Mouse (Mus musculus) brain, embryonic 14.5 days (tissue): ENCODE measurements at regions not wholly inside any gene's neighbourhood (a gene's known extent, or its start where the extent isn't known, plus 50 kb on each side); places are given as distances from the start of the nearest gene placed in this dataset.

Experiments used
- CTCF ChIP-seq: fragments of 200-500 bp; IDR thresholded peaks from 2 replicates; pipeline ENCODE4 v1.5.1; 2012; ENCODE audit warnings: inconsistent platforms, mild to moderate bottlenecking, moderate library complexity, borderline replicate concordance; ENCODE audit not compliant: insufficient read depth, insufficient read length; ENCODE audit errors: extremely low read depth
- POLR2A ChIP-seq: fragments of 200-500 bp; IDR thresholded peaks from 2 replicates; pipeline ENCODE4 v1.6.1; 2012; ENCODE audit warnings: mild to moderate bottlenecking, inconsistent platforms, borderline replicate concordance; ENCODE audit not compliant: poor library complexity, insufficient read depth, insufficient read length, severe bottlenecking; ENCODE audit errors: extremely low read depth

GRCm38 (mm10) chr7:125393228-125393627, 51.2 kb upstream of the Kdm8 start:
- TF ChIP-seq CTCF (no peak), POLR2A (no peak)
